Mouse (Mus musculus): ENCODE data around the gene Dpyd.

Dpyd gene

GRCm38 (mm10) chr3:118676052-118676777 is 114.3 kb downstream of the Dpyd start:
- no peak for DNase-seq (ENCODE audit: low read depth, low spot score)

DNA sequence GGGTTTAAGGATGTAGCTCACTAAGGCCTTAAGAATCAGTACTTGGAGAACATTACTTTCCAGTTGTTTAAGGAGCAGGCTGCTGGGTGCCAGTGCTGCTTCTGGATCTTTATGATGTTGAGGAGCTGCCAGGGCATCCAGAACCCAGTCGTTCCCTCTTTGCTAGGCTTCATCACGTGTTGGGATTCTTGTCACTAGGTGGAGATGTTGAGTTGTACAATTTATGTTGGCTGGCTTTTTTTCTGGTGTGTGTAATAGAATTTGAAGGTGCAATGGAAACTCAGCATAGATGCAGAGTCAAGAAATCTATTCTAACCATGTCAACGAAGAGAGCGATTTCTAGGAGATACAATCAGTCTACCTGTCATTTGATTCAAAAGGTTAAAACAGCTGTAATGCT is 118.9 kb downstream of the Dpyd start:
- no peak for DNase-seq (ENCODE audit: low read depth, low spot score)

DNA sequence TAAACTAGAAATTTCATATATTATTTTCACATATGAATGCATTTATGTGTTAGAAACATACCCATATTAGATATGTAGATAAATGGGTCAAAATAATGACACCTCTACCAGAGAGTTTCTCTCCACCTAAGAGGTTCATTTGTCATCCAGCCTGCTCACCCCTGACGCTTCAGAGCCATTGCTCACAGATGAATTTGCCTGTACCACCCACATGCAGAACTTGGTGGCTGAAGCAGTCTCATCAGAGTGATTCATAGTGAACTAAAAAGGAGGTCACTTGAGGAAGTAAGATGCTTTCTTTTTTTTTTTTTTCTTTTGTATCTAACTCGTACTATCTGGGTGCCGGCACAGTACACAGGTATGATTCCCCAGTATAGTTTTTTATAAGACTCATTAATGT is 188.3 kb downstream of the Dpyd start:
- DNase-seq (ENCODE audit: low read depth, low spot score) = no peak

- no peak for DNase-seq (ENCODE audit: low read depth, low spot score)
Measured at GRCm38 (mm10) chr3:118753623-118754022, 191.7 kb downstream of the Dpyd start.

DNA sequence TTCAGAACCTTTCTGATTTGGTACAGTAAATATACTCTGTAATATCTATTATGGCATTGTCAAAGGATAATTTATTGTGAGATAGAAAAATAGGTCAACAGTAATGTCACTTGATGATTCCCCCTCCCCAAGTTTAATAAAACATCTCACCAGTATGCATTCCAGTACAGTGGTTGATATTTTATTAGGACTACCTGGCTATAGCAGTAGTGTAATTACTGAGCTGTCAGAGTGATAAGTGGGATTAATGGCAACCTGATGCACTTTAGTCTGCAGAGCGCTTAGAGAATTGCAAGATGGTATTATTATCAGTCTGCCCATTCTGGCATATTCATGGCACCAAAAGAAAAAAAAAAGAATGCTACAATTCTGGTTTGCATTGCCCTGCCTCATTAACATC is 194.2 kb downstream of the Dpyd start:
- no peak for DNase-seq (ENCODE audit: low read depth, low spot score)

DNA sequence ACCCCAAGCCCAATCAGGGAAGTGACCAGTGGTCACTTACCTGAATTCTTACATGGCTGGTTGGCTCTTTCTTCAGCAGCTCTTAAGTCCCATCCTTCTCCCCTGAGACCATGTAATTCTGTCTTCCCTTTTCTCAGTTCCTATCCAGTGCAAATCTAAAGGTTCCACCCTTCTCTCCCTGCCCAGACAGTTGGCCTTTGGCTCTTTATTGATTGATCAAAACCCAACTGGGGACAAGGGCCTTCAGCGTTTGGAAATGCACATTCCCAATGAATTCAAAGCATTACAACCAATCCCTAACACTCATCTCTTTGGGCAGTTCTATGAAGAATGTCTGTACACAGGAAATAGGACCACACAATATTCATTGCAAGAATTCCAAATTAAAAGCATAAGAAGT is 251.0 kb downstream of the Dpyd start:
- DNase-seq (ENCODE audit: low read depth, low spot score) = no peak

- no peak for DNase-seq (ENCODE audit: low read depth, low spot score)
Measured at GRCm38 (mm10) chr3:118850613-118851527, 288.9 kb downstream of the Dpyd start.

GRCm38 (mm10) chr3:118852711-118853110 is 290.8 kb downstream of the Dpyd start:
- no peak for DNase-seq (ENCODE audit: low read depth, low spot score)

GRCm38 (mm10) chr3:118855411-118855810 is 293.5 kb downstream of the Dpyd start:
- DNase-seq (ENCODE audit: low read depth, low spot score) = no peak

DNA sequence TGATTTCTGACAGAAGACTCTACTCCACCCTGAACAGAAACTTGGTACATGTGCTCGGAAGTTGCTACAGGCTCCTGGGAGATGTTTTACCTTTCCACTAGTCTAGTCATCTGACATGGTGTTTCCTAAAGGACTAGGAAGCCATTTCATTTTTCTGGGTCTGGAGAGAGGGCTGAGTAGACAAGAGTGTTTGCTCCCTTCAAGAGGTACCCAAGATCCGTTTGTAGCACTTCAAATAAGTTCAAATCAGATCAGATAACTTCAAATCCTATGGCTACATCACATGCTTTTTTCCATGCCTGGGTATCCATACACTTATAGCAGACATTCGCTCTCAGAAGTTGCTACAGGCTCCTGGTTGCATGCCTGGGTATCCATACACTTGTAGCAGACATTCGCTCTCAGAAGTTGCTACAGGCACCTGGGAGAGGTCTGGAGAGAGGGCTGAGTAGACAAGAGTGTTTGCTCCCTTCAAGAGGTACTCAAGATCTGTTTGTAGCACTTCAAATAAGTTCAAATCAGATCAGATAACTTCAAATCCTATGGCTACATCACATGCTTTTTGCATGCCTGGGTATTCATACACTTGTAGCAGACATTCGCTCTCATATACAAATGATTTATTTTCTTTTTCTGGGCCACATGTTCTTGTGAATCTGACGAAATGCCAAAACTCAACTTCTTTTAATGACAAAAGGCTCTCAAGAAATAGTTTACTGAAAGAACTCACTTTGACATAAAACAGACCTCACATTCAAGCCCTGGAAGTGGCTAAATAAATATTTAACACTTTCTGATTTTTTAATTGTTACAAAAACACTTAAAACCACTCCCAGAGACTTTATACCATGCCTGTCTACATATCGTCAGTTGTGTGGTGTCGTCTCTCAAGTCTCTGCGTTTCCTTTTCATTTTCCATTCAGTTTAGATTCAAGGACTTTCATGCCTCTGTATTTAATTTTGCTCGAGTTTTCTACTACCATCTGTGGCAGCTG is 307.5 kb downstream of the Dpyd start:
- DNase-seq (ENCODE audit: low read depth, low spot score) = no peak

DNA sequence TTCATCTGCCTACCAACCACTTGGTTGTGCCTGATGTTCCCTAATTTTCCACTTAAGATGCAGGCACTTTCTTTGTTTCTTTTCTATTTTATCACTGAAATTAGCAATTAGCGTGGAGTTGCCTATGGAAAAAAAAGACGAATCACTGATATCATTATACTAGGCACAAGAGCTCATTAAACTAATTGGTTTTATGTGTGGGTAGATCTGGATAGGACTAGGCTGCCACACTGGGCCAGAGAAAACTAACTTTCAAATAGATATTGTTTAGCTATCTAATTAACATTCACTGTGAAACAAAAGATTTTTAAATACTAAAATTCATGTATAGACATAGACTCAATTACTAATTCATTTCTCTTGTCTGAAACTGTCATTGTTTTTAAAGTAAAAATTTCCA is 313.9 kb downstream of the Dpyd start:
- no peak for DNase-seq (ENCODE audit: low read depth, low spot score)

GRCm38 (mm10) chr3:118899036-118899435 is 337.1 kb downstream of the Dpyd start:
- DNase-seq (ENCODE audit: low read depth, low spot score) = no peak

GRCm38 (mm10) chr3:118991312-118991711 is 429.4 kb downstream of the Dpyd start:
- no peak for DNase-seq (ENCODE audit: low read depth, low spot score)

- no peak for DNase-seq (ENCODE audit: low read depth, low spot score)
Measured at GRCm38 (mm10) chr3:118991793-118992192, 429.9 kb downstream of the Dpyd start.

GRCm38 (mm10) chr3:119021255-119021654 is 459.3 kb downstream of the Dpyd start:
- no peak for DNase-seq (ENCODE audit: low read depth, low spot score)

DNA sequence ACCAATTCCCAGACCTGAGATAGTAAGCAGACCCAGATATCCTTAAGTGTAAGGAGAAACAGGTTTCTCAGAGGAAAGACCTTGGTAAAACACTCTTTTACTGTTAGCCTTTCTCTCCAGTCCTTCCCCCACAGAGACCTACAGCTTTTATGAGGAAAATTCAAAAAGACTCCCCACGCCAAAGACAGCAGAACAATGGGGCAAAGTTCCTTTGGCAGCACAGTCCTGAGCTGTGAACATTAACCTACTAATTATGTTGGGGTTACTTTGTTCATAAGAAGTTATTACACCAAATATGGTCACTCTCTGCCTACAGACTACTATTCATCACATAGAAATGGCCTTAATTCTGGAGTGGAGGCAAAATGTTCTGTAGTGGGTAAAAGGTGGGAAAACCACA is 480.7 kb downstream of the Dpyd start:
- DNase-seq (ENCODE audit: low read depth, low spot score) = no peak

GRCm38 (mm10) chr3:119056144-119056543 is 494.2 kb downstream of the Dpyd start:
- no peak for DNase-seq (ENCODE audit: low read depth, low spot score)

DNA sequence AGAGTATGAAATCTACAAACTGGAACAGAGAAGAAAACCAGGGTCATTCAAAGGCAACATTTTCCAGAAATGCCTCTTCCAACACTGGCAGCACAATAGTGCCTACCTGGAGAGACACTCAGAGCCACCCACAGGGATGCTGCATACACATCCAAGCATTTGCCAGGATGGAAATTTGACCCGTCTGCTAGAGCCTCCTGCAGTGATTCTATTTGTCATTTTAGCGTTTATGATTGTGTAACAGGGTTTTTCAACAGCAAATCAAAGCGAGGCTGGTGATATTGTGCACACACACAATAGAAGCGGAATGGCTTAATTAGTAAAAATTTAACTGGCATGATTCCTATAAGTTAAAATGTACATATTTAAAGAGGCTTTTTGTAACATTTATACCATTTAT is 501.3 kb downstream of the Dpyd start:
- no peak for DNase-seq (ENCODE audit: low read depth, low spot score)

DNA sequence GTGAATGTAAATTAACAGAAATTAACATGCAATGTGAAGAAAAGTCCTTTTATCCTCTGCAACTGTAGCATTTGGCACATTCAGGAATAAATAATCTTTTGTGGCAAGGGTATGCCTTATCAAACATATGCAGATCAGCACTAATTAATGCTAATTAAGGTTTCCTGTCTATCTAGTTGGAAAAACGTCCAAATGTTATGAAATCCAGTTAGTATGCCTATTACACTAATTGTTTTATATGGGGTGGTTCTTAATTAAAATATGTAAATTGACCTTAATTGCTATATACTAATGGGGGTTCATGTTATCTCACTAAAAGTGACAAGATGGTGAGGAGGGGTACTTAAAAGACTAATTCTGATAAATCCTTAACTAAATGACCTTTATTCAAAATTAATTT is 501.7 kb downstream of the Dpyd start:
- no peak for DNase-seq (ENCODE audit: low read depth, low spot score)

- DNase-seq (ENCODE audit: low read depth, low spot score) = no peak
Measured at GRCm38 (mm10) chr3:119064746-119065145, 502.8 kb downstream of the Dpyd start.

DNA sequence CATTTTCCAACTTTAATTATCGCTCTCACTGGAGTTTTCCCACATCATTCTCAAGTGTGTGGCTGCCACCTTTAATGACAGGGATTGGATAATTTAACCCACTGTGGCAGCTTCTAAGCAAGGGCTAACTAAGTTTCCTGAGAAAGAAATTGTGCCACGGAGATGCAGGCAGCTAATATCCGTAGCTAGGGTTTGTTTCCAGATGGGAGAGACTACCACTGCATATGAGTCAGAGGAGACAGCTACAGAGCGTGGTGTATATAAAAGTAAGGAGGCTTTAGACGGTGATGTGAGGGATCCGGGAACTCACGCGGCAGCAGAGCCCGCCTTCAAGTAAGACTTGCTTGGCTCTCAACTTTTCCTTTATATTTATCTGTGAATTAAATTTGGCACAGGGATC is 505.3 kb downstream of the Dpyd start:
- DNase-seq (ENCODE audit: low read depth, low spot score) = no peak

- no peak for DNase-seq (ENCODE audit: low read depth, low spot score)
Measured at GRCm38 (mm10) chr3:119086618-119087017, 524.7 kb downstream of the Dpyd start.
